10 mouse cellular contexts compared by ENCODE assay signal in genomic region chr7:16207076-16207475, GRCm38 (mm10). TPM values are rescaled to one million over a fixed set of nuclear protein-coding genes. Genes with fewer than 3 reads are reported as not detected.
DNase-seq lines count a peak whose midpoint lies in the region; ATAC-seq lines count a peak whose summit lies in the region.
"Had no signal": no experiment of that assay in that cellular context is flagged by ENCODE, and none has a peak within 500 bp of the region (broad histone marks: within the 10 kb centered on the region; RNA-seq: fewer than 3 reads in every experiment).

No protein-coding gene starts in this region.

- intact Hi-C loops in heart, postnatal 25 days (cut with DNase I): no loop called here

- ATAC-seq in erythroblast, adult 5-6 weeks (replicated peaks; ENCODE audit: low FRiP score, poor library complexity, severe bottlenecking): no peak
- ATAC-seq: forebrain, embryonic 16.5 days had no signal

- peak; percentile 93 for DNase-seq in heart, adult 11 months
- DNase-seq in heart, postnatal 25 days (ENCODE audit: low spot score): no peak
- peak; percentile 61 for DNase-seq in CD4-positive helper T cell, adult 2 months (ENCODE audit: low read depth, low spot score)
- DNase-seq in brain, adult 2 months (ENCODE audit: low read depth, low spot score): peak; percentile 24
- peak; percentile 60 to 73 for DNase-seq in natural killer cell, adult 2 months (ENCODE audit: low spot score in 2 of 2)
- no peak for DNase-seq in kidney, adult 9 months
- DNase-seq in layer of hippocampus, adult 9-10 months (ENCODE audit: low spot score): no peak
- DNase-seq: liver, embryonic 13.5 days had no signal

RNA-seq across cellular contexts. Expression of gene Dhx34, which starts 14.8 kb away (rescaled TPM):
- total RNA-seq in heart, postnatal 25 days (2021): 1 to 10 TPM; 8.3 TPM
- total RNA-seq in erythroblast, adult 5-6 weeks (2015; ENCODE audit: low replicate concordance): 1.5 and 13.1 TPM in 2 replicates
- total RNA-seq in erythroblast, adult 5-6 weeks (2017; ENCODE audit: low replicate concordance): 1.0 and 3.1 TPM in 2 replicates

RNA-seq across cellular contexts. Expression of gene Meis3, which starts 32.2 kb away (rescaled TPM):
- total RNA-seq in heart, postnatal 25 days (2021): 1 to 10 TPM; 4.4 to 5.3 TPM
- not detected in 2 replicates for total RNA-seq in erythroblast, adult 5-6 weeks (2015; ENCODE audit: low replicate concordance)
- total RNA-seq in erythroblast, adult 5-6 weeks (2017; ENCODE audit: low replicate concordance): 0.28 and 1.7 TPM in 2 replicates

RNA-seq across cellular contexts. Expression of gene C5ar2, which starts 36.9 kb away (rescaled TPM):
- total RNA-seq in heart, postnatal 25 days (2021): 1 to 10 TPM; 1.4 to 1.9 TPM
- total RNA-seq in erythroblast, adult 5-6 weeks (2015; ENCODE audit: low replicate concordance): 3.3 and 6.3 TPM in 2 replicates
- 1.7 and 3.1 TPM in 2 replicates for total RNA-seq in erythroblast, adult 5-6 weeks (2017; ENCODE audit: low replicate concordance)

RNA-seq across cellular contexts. Expression of gene C5ar1, which starts 52.3 kb away (rescaled TPM):
- total RNA-seq in heart, postnatal 25 days (2021): 1 to 10 TPM; 5.1 to 6.5 TPM
- total RNA-seq in erythroblast, adult 5-6 weeks (2015; ENCODE audit: low replicate concordance): 7.7 and 15.7 TPM in 2 replicates
- total RNA-seq in erythroblast, adult 5-6 weeks (2017; ENCODE audit: low replicate concordance): 2.6 and 7.1 TPM in 2 replicates

Comparison
In these comparisons a context has a peak if more than half of its experiments do, and no peak if none do; other contexts are left out.
1. DNase-seq: peak in heart, adult 11 months (single experiment), CD4-positive helper T cell, adult 2 months (single experiment), brain, adult 2 months (single experiment) and natural killer cell, adult 2 months (2 of 2); none in heart, postnatal 25 days (single experiment), kidney, adult 9 months (single experiment) and layer of hippocampus, adult 9-10 months (single experiment).